Mouse (Mus musculus) frontal cortex, adult (tissue): ENCODE measurements at regions not wholly inside any gene's neighbourhood (a gene's known extent, or its start where the extent isn't known, plus 50 kb on each side); places are given as distances from the start of the nearest gene placed in this dataset.
"Not testable (repeated sequence)": the region's sequence is repeated elsewhere in the genome, so short reads cannot be mapped to it uniquely, and the experiment has no call there.

ENCODE experiments used
- ATAC-seq: cut with Nextera tagmentation; 2 replicates; pipeline ENCODE4 v1.9.2; 2017; ENCODE audit warnings: mild to moderate bottlenecking, moderate library complexity, mixed read lengths; ENCODE audit not compliant: low TSS enrichment

GRCm38 (mm10) chr6:143431896-143432450 lies 265.0 kb downstream of the Etnk1 start:
- ATAC-seq, result peak; percentile 92

GRCm38 (mm10) chr6:143437367-143438271 lies 270.6 kb downstream of the Etnk1 start:
- ATAC-seq, result no peak

- no peak for ATAC-seq
Measured at GRCm38 (mm10) chr6:143438272-143438591, 271.2 kb downstream of the Etnk1 start.

- ATAC-seq, result peak; percentile 24; the same call in 1 of the 2 replicates
Measured at GRCm38 (mm10) chr6:143439484-143439883, 272.5 kb downstream of the Etnk1 start.

GRCm38 (mm10) chr6:143440237-143440950 lies 273.4 kb downstream of the Etnk1 start:
- ATAC-seq, result peak; percentile 58

GRCm38 (mm10) chr6:143442361-143442760 lies 275.3 kb downstream of the Etnk1 start:
- no peak for ATAC-seq

- no peak for ATAC-seq
Measured at GRCm38 (mm10) chr6:143443446-143443845, 276.4 kb downstream of the Etnk1 start.

GRCm38 (mm10) chr6:143444782-143445181 lies 277.8 kb downstream of the Etnk1 start:
- ATAC-seq, result no peak

- ATAC-seq, result no peak
Measured at GRCm38 (mm10) chr6:143445834-143446552, 279.0 kb downstream of the Etnk1 start.

- ATAC-seq, result no peak
Measured at GRCm38 (mm10) chr6:143447060-143447459, 280.0 kb downstream of the Etnk1 start.

- ATAC-seq, result no peak
Measured at GRCm38 (mm10) chr6:143449071-143449470, 282.1 kb downstream of the Etnk1 start.

GRCm38 (mm10) chr6:143451869-143452268 lies 284.8 kb downstream of the Etnk1 start:
- ATAC-seq, result no peak

GRCm38 (mm10) chr6:143454695-143455218 lies 287.7 kb downstream of the Etnk1 start:
- ATAC-seq, result no peak

GRCm38 (mm10) chr6:143464907-143465537 lies 298.0 kb downstream of the Etnk1 start:
- no peak for ATAC-seq

- ATAC-seq, result not testable (repeated sequence)
Measured at GRCm38 (mm10) chr6:143472676-143473075, 305.7 kb downstream of the Etnk1 start.

GRCm38 (mm10) chr6:143474396-143474795 lies 307.4 kb downstream of the Etnk1 start:
- no peak for ATAC-seq

GRCm38 (mm10) chr6:143475296-143475695 lies 308.3 kb downstream of the Etnk1 start:
- ATAC-seq, result no peak

GRCm38 (mm10) chr6:143477396-143477795 lies 310.4 kb downstream of the Etnk1 start:
- peak; percentile 100 for ATAC-seq

- ATAC-seq, result no peak
Measured at GRCm38 (mm10) chr6:143479239-143479638, 312.2 kb downstream of the Etnk1 start.

- ATAC-seq, result no peak
Measured at GRCm38 (mm10) chr6:143479701-143480388, 312.8 kb downstream of the Etnk1 start.

- no peak for ATAC-seq
Measured at GRCm38 (mm10) chr6:143482272-143482671, 315.3 kb downstream of the Etnk1 start.
